Mouse (Mus musculus) megakaryocyte, embryonic 14.5 days (primary cell): ENCODE results near the gene Foxd3.

ENCODE experiments used
- FLI1 ChIP-seq: IDR thresholded peaks from 2 replicates; pipeline ENCODE4 v1.6.1; 2012; ENCODE audit warnings: low read length, inconsistent platforms, mixed read lengths
- GATA1 ChIP-seq: IDR thresholded peaks from 3 replicates; pipeline ENCODE4 v1.6.1; 2012; ENCODE audit warnings: mixed read lengths, low read length, inconsistent platforms, borderline replicate concordance

DNA sequence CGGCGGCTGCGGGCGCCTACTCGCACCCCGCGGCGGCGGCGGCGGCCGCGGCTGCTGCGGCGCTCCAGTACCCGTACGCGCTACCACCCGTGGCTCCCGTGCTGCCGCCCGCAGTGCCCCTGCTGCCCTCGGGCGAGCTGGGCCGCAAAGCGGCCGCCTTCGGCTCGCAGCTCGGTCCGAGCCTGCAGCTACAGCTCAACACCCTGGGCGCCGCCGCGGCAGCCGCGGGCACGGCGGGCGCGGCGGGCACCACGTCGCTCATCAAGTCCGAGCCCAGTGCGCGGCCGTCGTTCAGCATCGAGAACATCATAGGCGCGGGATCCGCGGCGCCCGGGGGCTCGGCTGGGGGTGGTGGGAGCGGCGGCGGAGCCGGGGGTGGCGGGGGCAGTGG lies 1.3 kb downstream of the Foxd3 start:
- TF ChIP-seq GATA1 (no peak), FLI1 (no peak)
